Mouse (Mus musculus): ENCODE measurements around the gene Lypd4. TPM values are rescaled to one million over a fixed set of nuclear protein-coding genes. Genes with fewer than 3 reads are reported as not detected.
"Not testable (repeated sequence)": the region's sequence is repeated elsewhere in the genome, so short reads cannot be mapped to it uniquely, and the experiment has no call there.

Gene Lypd4
- polyA plus RNA-seq, 1 experiment from 2014 or later = not detected

- Histone ChIP-seq H3K36me3 (no peaks in the 10 kb centered on the region), H3K4me2 (no peak overlapping the region), H3K27ac (no peak overlapping the region), H3K9me3 (no peaks in the 10 kb centered on the region), H3K9ac (no peak overlapping the region), H3K4me3 (no peak overlapping the region), H3K4me1 (no peaks in the 10 kb centered on the region), H3K27me3 (no peaks in the 10 kb centered on the region)
- ATAC-seq (ENCODE audit: borderline replicate concordance, extremely low read depth, low FRiP score, low TSS enrichment) = no peak
- 57% methylated on average over 3 of the region's 3 CpGs for WGBS
Measured at GRCm38 (mm10) chr7:24840331-24840730, 29.4 kb downstream of the Lypd4 start.

DNA sequence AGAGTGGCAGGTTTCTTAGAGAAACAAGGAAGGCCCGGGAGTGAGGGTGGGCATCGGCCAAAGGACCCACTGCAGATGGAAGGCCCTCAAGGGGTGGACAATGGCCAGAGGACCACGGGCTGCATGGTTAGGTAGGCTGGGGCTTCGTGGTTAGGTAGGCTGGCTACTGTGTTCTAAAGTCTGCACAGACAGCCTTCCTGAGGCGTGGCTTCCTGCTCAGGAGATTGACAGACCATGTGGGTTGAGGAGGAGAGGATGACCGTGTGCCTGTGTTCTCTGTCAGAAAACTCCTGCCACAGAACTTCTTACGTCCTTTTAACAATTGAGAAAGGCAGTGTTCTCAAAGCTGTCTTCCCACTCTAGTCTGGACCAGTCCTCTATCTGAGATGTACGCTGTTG is 30.3 kb downstream of the Lypd4 start:
- WGBS = 74% methylated on average over 8 of the region's 8 CpGs
- H3K9ac ChIP-seq = no peak overlapping the region
- no peaks in the 10 kb centered on the region for H3K27me3 ChIP-seq
- no peak overlapping the region for H3K27ac ChIP-seq
- no peak overlapping the region for H3K4me2 ChIP-seq
- no peaks in the 10 kb centered on the region for H3K4me1 ChIP-seq
- no peak overlapping the region for H3K4me3 ChIP-seq
- no peaks in the 10 kb centered on the region for H3K9me3 ChIP-seq
- no peaks in the 10 kb centered on the region for H3K36me3 ChIP-seq
- no peak for ATAC-seq (ENCODE audit: borderline replicate concordance, extremely low read depth, low FRiP score, low TSS enrichment)

DNA sequence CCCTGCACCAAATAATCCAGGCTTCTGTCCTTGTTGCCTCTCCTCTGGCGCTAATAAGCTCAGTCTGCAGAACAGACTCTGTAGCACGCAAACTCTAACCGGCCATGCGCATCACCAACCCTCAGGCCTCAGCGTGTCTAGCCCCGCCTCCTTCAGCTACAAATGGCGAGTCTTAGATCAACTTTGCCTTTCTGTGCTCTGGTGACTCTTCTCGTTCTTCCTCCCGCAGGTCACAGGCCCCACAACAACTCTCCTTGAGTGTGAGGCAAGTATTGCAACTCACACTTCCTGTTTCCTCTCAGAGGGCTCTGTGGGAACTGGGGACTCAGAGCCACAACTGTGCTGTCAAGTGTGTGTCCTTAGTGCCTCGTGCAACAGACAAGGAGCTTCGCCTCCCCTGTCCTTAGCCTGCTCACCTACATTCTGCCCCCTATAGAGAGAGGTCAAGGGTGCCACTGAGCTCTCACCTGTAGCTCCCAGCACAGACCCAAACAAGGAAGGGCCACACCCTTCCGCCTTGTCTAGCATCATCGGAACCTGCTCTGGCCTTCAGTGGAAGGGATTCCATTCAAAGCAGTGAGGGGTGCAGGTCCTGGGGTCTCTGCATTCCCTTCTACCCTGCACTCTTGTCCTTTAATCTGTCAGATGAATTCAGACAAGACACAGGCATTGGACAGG is 30.9 kb downstream of the Lypd4 start:
- H3K9me3 ChIP-seq; H3K9ac ChIP-seq; H3K27ac ChIP-seq; H3K36me3 ChIP-seq; ATAC-seq (ENCODE audit: borderline replicate concordance, extremely low read depth, low FRiP score, low TSS enrichment); H3K4me3 ChIP-seq; H3K4me1 ChIP-seq; H3K4me2 ChIP-seq; H3K27me3 ChIP-seq: not testable (repeated sequence)
- WGBS = 49% methylated on average over 13 of the region's 13 CpGs

DNA sequence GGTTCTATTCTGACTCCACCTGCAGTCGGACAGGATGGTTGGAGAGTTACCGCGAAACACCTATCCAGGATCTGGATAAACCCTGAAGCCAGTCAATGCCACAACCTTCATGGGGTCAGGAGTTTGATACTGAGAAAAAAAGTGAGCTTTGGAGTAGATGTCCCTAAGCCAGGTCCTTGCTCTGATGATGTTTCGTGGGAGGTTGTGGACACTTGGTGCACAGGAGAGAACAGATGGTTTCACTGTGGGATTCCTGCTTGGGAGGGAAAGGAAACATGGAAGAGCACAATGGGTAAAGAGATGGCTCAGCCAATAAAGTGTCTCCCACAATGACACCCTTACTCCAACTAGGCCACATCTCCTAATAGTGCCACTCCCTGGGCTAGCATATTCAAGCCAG is 42.6 kb downstream of the Lypd4 start:
- H3K36me3 ChIP-seq = no peaks in the 10 kb centered on the region

GRCm38 (mm10) chr7:24824452-24824851 is 45.3 kb downstream of the Lypd4 start:
- Histone ChIP-seq H3K4me2 (no peak overlapping the region), H3K9me3 (no peaks in the 10 kb centered on the region), H3K27me3 (no peaks in the 10 kb centered on the region), H3K27ac (no peak overlapping the region), H3K4me1 (no peaks in the 10 kb centered on the region), H3K4me3 (no peak overlapping the region), H3K9ac (no peak overlapping the region), H3K36me3 (no peaks in the 10 kb centered on the region)
- ATAC-seq (ENCODE audit: borderline replicate concordance, extremely low read depth, low FRiP score, low TSS enrichment) = no peak
- 51% methylated on average over 7 of the region's 7 CpGs for WGBS

More for the DNA sequence above, 42.6 kb downstream of the Lypd4 start:
- no peak for ATAC-seq (ENCODE audit: borderline replicate concordance, extremely low read depth, low FRiP score, low TSS enrichment)
- H3K9ac ChIP-seq = no peak overlapping the region
- H3K9me3 ChIP-seq = no peaks in the 10 kb centered on the region
- no peak overlapping the region for H3K27ac ChIP-seq
- 80% methylated on average over 4 of the region's 4 CpGs for WGBS
- no peak overlapping the region for H3K4me2 ChIP-seq
- no peaks in the 10 kb centered on the region for H3K27me3 ChIP-seq
- H3K4me3 ChIP-seq = no peak overlapping the region
- no peaks in the 10 kb centered on the region for H3K4me1 ChIP-seq

- Histone ChIP-seq H3K4me2 (no peak overlapping the region), H3K9ac (no peak overlapping the region), H3K4me3 (no peak overlapping the region), H3K27me3 (no peaks in the 10 kb centered on the region), H3K36me3 (no peaks in the 10 kb centered on the region), H3K27ac (no peak overlapping the region), H3K4me1 (no peaks in the 10 kb centered on the region), H3K9me3 (no peaks in the 10 kb centered on the region)
- 2% methylated on average over 3 of the region's 3 CpGs for WGBS
- ATAC-seq (ENCODE audit: borderline replicate concordance, extremely low read depth, low FRiP score, low TSS enrichment) = no peak; the same call in 1 of the 2 replicates
Measured at GRCm38 (mm10) chr7:24817502-24817901, 52.2 kb downstream of the Lypd4 start.

Other genes with a start within 250 kb of the Lypd4 start
- gene Lypd3, start 233.4 kb downstream of the Lypd4 start, polyA plus RNA-seq (2015; fragmentation: Nextera tagmentation; extraction: Ambion mirVana) = 0.18 and 0.40 TPM in 2 replicates
- gene Tex101, start 193.3 kb downstream of the Lypd4 start, polyA plus RNA-seq (2015; fragmentation: Nextera tagmentation; extraction: Ambion mirVana) = not detected in 2 replicates
- gene BC049730, start 160.7 kb downstream of the Lypd4 start, polyA plus RNA-seq (2015; fragmentation: Nextera tagmentation; extraction: Ambion mirVana) = not detected in 2 replicates
- gene Gm4763, start 143.0 kb downstream of the Lypd4 start, polyA plus RNA-seq (2015; fragmentation: Nextera tagmentation; extraction: Ambion mirVana) = not detected in 2 replicates
- 0.73 and 0.75 TPM in 2 replicates for gene Cd177, start 109.6 kb downstream of the Lypd4 start, polyA plus RNA-seq (2015; fragmentation: Nextera tagmentation; extraction: Ambion mirVana)
- 0.15 TPM in 1 of 2 replicates, not detected in the other for gene Ceacam10, start 92.7 kb downstream of the Lypd4 start, polyA plus RNA-seq (2015; fragmentation: Nextera tagmentation; extraction: Ambion mirVana)
- gene Gm9844, start 7.7 kb downstream of the Lypd4 start, polyA plus RNA-seq (2015; fragmentation: Nextera tagmentation; extraction: Ambion mirVana) = 14.1 and 18.4 TPM in 2 replicates
- not detected in 2 replicates for gene Dmrtc2, start 116 bp upstream of the Lypd4 start, polyA plus RNA-seq (2015; fragmentation: Nextera tagmentation; extraction: Ambion mirVana)
- gene Rps19, start 14.4 kb upstream of the Lypd4 start, polyA plus RNA-seq (2015; fragmentation: Nextera tagmentation; extraction: Ambion mirVana) = 2,408 and 2,762 TPM in 2 replicates
- 0.25 and 0.52 TPM in 2 replicates for gene Cd79a, start 27.4 kb upstream of the Lypd4 start, polyA plus RNA-seq (2015; fragmentation: Nextera tagmentation; extraction: Ambion mirVana)
- 115 and 128 TPM in 2 replicates for gene Arhgef1, start 33.0 kb upstream of the Lypd4 start, polyA plus RNA-seq (2015; fragmentation: Nextera tagmentation; extraction: Ambion mirVana)
- gene Gm4881, start 74.6 kb upstream of the Lypd4 start, polyA plus RNA-seq (2015; fragmentation: Nextera tagmentation; extraction: Ambion mirVana) = not detected in 2 replicates
- 154 and 156 TPM in 2 replicates for gene Rabac1, start 102.8 kb upstream of the Lypd4 start, polyA plus RNA-seq (2015; fragmentation: Nextera tagmentation; extraction: Ambion mirVana)
- 0.84 and 1.3 TPM in 2 replicates for gene Atp1a3, start 136.0 kb upstream of the Lypd4 start, polyA plus RNA-seq (2015; fragmentation: Nextera tagmentation; extraction: Ambion mirVana)
- 3.8 and 4.2 TPM in 2 replicates for gene Grik5, start 202.4 kb upstream of the Lypd4 start, polyA plus RNA-seq (2015; fragmentation: Nextera tagmentation; extraction: Ambion mirVana)
- gene Zfp574, start 202.6 kb upstream of the Lypd4 start, polyA plus RNA-seq (2015; fragmentation: Nextera tagmentation; extraction: Ambion mirVana) = 29.8 and 30.4 TPM in 2 replicates

Data from lung, embryonic 15.5 days (tissue).